Mouse (Mus musculus): ENCODE data around the gene Ttc34. TPM values are rescaled to one million over a fixed set of nuclear protein-coding genes. Genes with fewer than 3 reads are reported as not detected.
A peak's percentile ranks its signal among the peaks of the same experiment; 100 is the strongest.

The Ttc34 gene
- polyA plus RNA-seq, 1 experiment from 2014 or later = 0.30 TPM

- Histone ChIP-seq H3K9me3 (replicated peaks; ENCODE audit: low read length) (no peaks in the 10 kb centered on the region), H3K9ac (ENCODE audit: low read depth, low read length) (no peak overlapping the region), H3K36me3 (ENCODE audit: insufficient read depth, low read length) (no peaks in the 10 kb centered on the region), H3K27me3 (ENCODE audit: insufficient read depth, low read length) (no peaks in the 10 kb centered on the region), H3K4me1 (replicated peaks; ENCODE audit: insufficient read depth, low read length) (no peaks in the 10 kb centered on the region), H3K27ac (no peak overlapping the region), H3K4me3 (replicated peaks; ENCODE audit: low read depth, low read length) (no peak overlapping the region), H3K4me2 (ENCODE audit: low read length) (peak overlapping the region; percentile 1; the same call in 1 of the 2 replicates)
- WGBS = 4% methylated on average over 26 of the region's 26 CpGs
- DNase-seq (ENCODE audit: low spot score) = peak; percentile 8
- TF ChIP-seq CTCF (IDR thresholded peaks at IDR 0.05; ENCODE audit: low read depth) = no peak
- no peak for ATAC-seq (replicated peaks; ENCODE audit: low FRiP score, low read depth)
These were observed 35.0 kb upstream of the Ttc34 start for GRCm38 (mm10) chr4:154802210-154802609.

- H3K4me3 ChIP-seq (replicated peaks; ENCODE audit: low read depth, low read length) = no peak overlapping the region
- DNase-seq (ENCODE audit: low spot score) (peak; percentile 78), ATAC-seq (replicated peaks; ENCODE audit: low FRiP score, low read depth) (peak; percentile 36; the same call in 1 of the 2 replicates)
- H3K9ac ChIP-seq (ENCODE audit: low read depth, low read length) = no peak overlapping the region
- H3K27ac ChIP-seq = no peak overlapping the region
- TF ChIP-seq CTCF (IDR thresholded peaks at IDR 0.05; ENCODE audit: low read depth) = peak; percentile 94
- 32% methylated on average over 6 of the region's 6 CpGs for WGBS
- H3K9me3 ChIP-seq (replicated peaks; ENCODE audit: low read length) = no peaks in the 10 kb centered on the region
- no peaks in the 10 kb centered on the region for H3K36me3 ChIP-seq (ENCODE audit: insufficient read depth, low read length)
- H3K4me2 ChIP-seq (ENCODE audit: low read length) = no peak overlapping the region
- H3K27me3 ChIP-seq (ENCODE audit: insufficient read depth, low read length) = no peaks in the 10 kb centered on the region
- H3K4me1 ChIP-seq (replicated peaks; ENCODE audit: insufficient read depth, low read length) = no peaks in the 10 kb centered on the region
These were observed 11.6 kb upstream of the Ttc34 start for GRCm38 (mm10) chr4:154825662-154826061.

GRCm38 (mm10) chr4:154826224-154826623 lies 11.0 kb upstream of the Ttc34 start:
- Histone ChIP-seq H3K4me1 (replicated peaks; ENCODE audit: insufficient read depth, low read length) (no peaks in the 10 kb centered on the region), H3K4me2 (ENCODE audit: low read length) (no peak overlapping the region), H3K4me3 (replicated peaks; ENCODE audit: low read depth, low read length) (no peak overlapping the region), H3K9me3 (replicated peaks; ENCODE audit: low read length) (no peaks in the 10 kb centered on the region), H3K27ac (no peak overlapping the region), H3K36me3 (ENCODE audit: insufficient read depth, low read length) (no peaks in the 10 kb centered on the region), H3K27me3 (ENCODE audit: insufficient read depth, low read length) (no peaks in the 10 kb centered on the region), H3K9ac (ENCODE audit: low read depth, low read length) (no peak overlapping the region)
- ATAC-seq (replicated peaks; ENCODE audit: low FRiP score, low read depth) (peak; percentile 8; the same call in 1 of the 2 replicates), DNase-seq (ENCODE audit: low spot score) (no peak)
- no peak for TF ChIP-seq CTCF (IDR thresholded peaks at IDR 0.05; ENCODE audit: low read depth)
- WGBS = 48% methylated on average over 7 of the region's 7 CpGs

GRCm38 (mm10) chr4:154827181-154827580 lies 10.1 kb upstream of the Ttc34 start:
- H3K27me3 ChIP-seq (ENCODE audit: insufficient read depth, low read length) = no peaks in the 10 kb centered on the region
- no peaks in the 10 kb centered on the region for H3K9me3 ChIP-seq (replicated peaks; ENCODE audit: low read length)
- H3K4me3 ChIP-seq (replicated peaks; ENCODE audit: low read depth, low read length) = no peak overlapping the region
- TF ChIP-seq CTCF (IDR thresholded peaks at IDR 0.05; ENCODE audit: low read depth) = no peak
- H3K9ac ChIP-seq (ENCODE audit: low read depth, low read length) = no peak overlapping the region
- DNase-seq (ENCODE audit: low spot score) (no peak), ATAC-seq (replicated peaks; ENCODE audit: low FRiP score, low read depth) (no peak)
- H3K4me2 ChIP-seq (ENCODE audit: low read length) = no peak overlapping the region
- H3K4me1 ChIP-seq (replicated peaks; ENCODE audit: insufficient read depth, low read length) = no peaks in the 10 kb centered on the region
- H3K27ac ChIP-seq = no peak overlapping the region
- WGBS = 77% methylated on average over 7 of the region's 7 CpGs
- no peaks in the 10 kb centered on the region for H3K36me3 ChIP-seq (ENCODE audit: insufficient read depth, low read length)

GRCm38 (mm10) chr4:154827861-154828610 lies 9.2 kb upstream of the Ttc34 start:
- no peaks in the 10 kb centered on the region for H3K27me3 ChIP-seq (ENCODE audit: insufficient read depth, low read length)
- no peak for TF ChIP-seq CTCF (IDR thresholded peaks at IDR 0.05; ENCODE audit: low read depth)
- no peak overlapping the region for H3K27ac ChIP-seq
- 38% methylated on average over 10 of the region's 10 CpGs for WGBS
- DNase-seq (ENCODE audit: low spot score) = no peak
- H3K9me3 ChIP-seq (replicated peaks; ENCODE audit: low read length) = no peaks in the 10 kb centered on the region
- ATAC-seq (replicated peaks; ENCODE audit: low FRiP score, low read depth) = 0 out of 2 replicates have a peak, but pooled peaks have one; percentile 6
- H3K4me3 ChIP-seq (replicated peaks; ENCODE audit: low read depth, low read length) = no peak overlapping the region
- no peak overlapping the region for H3K4me2 ChIP-seq (ENCODE audit: low read length)
- no peaks in the 10 kb centered on the region for H3K4me1 ChIP-seq (replicated peaks; ENCODE audit: insufficient read depth, low read length)
- no peaks in the 10 kb centered on the region for H3K36me3 ChIP-seq (ENCODE audit: insufficient read depth, low read length)
- H3K9ac ChIP-seq (ENCODE audit: low read depth, low read length) = no peak overlapping the region

GRCm38 (mm10) chr4:154831915-154832573 lies 5.2 kb upstream of the Ttc34 start:
- TF ChIP-seq CTCF (IDR thresholded peaks at IDR 0.05; ENCODE audit: low read depth) = no peak
- no peak overlapping the region for H3K27ac ChIP-seq
- H3K4me1 ChIP-seq (replicated peaks; ENCODE audit: insufficient read depth, low read length) = no peaks in the 10 kb centered on the region
- H3K9ac ChIP-seq (ENCODE audit: low read depth, low read length) = no peak overlapping the region
- no peak for DNase-seq (ENCODE audit: low spot score)
- 32% methylated on average over 9 of the region's 9 CpGs for WGBS
- no peak for ATAC-seq (replicated peaks; ENCODE audit: low FRiP score, low read depth)
- H3K9me3 ChIP-seq (replicated peaks; ENCODE audit: low read length) = no peaks in the 10 kb centered on the region
- no peaks in the 10 kb centered on the region for H3K36me3 ChIP-seq (ENCODE audit: insufficient read depth, low read length)
- no peak overlapping the region for H3K4me3 ChIP-seq (replicated peaks; ENCODE audit: low read depth, low read length)
- H3K4me2 ChIP-seq (ENCODE audit: low read length) = no peak overlapping the region
- H3K27me3 ChIP-seq (ENCODE audit: insufficient read depth, low read length) = no peaks in the 10 kb centered on the region

Data from kidney, postnatal 0 days (tissue).